Mouse (Mus musculus): ENCODE results near the gene Txnrd1.

DNA sequence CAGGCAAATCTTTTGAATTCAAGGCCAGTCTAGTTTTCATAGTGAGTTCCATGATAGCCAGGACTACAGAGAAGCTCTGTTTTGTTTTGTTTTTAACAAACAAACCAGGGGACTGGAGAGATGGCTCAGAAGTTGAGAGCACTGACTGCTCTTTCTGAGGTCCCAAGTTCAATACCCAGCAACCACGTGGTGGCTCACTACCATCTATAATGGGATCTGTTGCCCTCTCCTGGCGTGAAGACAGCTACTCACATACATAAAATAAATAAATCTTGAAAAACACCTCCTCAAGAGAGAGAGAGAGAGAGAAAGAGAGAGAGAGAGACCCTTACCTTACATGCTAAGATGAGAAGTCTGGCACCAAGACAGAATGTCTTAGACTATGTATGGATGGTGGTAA lies 84.9 kb downstream of the Txnrd1 start:
- TF ChIP-seq CTCF (IDR thresholded peaks at IDR 0.05; ENCODE audit: low read depth) (no peak), EP300 (IDR thresholded peaks at IDR 0.05; ENCODE audit: low read depth) (no peak)

Data from heart, postnatal 0 days (tissue).